Mouse (Mus musculus): ENCODE data around the gene Atp6v0a4.

Gene Atp6v0a4

GRCm38 (mm10) chr6:38073592-38073991 is 50.8 kb downstream of the Atp6v0a4 start:
- no peak for DNase-seq (ENCODE audit: low spot score in 2 of 2)

GRCm38 (mm10) chr6:38072137-38072796 is 52.1 kb downstream of the Atp6v0a4 start:
- no peak for DNase-seq (ENCODE audit: low spot score in 2 of 2)

- DNase-seq (ENCODE audit: low spot score in 2 of 2) = no peak
Observed at GRCm38 (mm10) chr6:38071256-38071655, 53.1 kb downstream of the Atp6v0a4 start.

- DNase-seq (ENCODE audit: low spot score in 2 of 2) = peak in 1 of 2 experiments; percentile 21
Observed at GRCm38 (mm10) chr6:38066215-38066614, 58.2 kb downstream of the Atp6v0a4 start.

- DNase-seq (ENCODE audit: low spot score in 2 of 2) = no peak
Observed at GRCm38 (mm10) chr6:38065501-38066122, 58.8 kb downstream of the Atp6v0a4 start.

- no peak for DNase-seq (ENCODE audit: low spot score in 2 of 2)
Observed at GRCm38 (mm10) chr6:38065122-38065500, 59.3 kb downstream of the Atp6v0a4 start.

DNA sequence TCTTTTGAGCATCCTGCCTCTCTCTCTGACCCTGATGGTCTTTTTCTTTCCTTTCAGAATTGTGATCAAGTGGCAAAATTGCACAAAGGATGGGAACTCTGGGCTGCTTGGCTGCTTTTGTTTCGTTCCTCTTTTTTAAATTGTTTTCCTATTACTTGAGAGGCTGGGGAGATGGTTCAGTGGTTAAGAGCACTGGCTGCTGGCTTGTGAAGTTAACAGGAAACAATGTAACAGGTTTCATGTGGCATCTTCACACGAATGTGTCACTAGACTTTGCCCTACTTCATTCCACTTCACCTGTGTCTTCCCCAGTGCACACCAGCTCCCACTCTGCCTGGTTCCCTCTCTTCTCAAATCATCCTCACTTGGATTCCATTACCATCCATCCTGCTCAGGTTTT is 59.8 kb downstream of the Atp6v0a4 start:
- no peak for DNase-seq (ENCODE audit: low spot score in 2 of 2)

DNA sequence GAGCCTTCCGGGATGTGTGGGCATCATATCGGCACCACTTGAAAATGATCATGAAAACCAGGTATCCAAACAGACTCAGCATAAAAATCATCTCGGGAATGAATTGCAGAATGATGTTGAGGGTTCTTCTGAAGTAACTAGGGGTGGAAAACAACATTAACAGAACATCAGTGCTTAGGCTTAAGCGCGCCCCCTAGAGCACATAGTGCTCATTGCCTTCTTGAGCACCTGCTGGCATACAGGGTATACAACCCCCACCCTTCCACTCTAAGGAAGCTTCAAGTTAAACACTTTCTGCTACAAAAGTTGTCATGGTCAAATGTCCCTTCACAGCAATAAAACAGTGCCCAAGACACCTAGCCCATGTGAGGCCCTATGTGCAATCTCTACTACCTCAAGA is 65.6 kb downstream of the Atp6v0a4 start:
- DNase-seq (ENCODE audit: low spot score in 2 of 2) = no peak

DNA sequence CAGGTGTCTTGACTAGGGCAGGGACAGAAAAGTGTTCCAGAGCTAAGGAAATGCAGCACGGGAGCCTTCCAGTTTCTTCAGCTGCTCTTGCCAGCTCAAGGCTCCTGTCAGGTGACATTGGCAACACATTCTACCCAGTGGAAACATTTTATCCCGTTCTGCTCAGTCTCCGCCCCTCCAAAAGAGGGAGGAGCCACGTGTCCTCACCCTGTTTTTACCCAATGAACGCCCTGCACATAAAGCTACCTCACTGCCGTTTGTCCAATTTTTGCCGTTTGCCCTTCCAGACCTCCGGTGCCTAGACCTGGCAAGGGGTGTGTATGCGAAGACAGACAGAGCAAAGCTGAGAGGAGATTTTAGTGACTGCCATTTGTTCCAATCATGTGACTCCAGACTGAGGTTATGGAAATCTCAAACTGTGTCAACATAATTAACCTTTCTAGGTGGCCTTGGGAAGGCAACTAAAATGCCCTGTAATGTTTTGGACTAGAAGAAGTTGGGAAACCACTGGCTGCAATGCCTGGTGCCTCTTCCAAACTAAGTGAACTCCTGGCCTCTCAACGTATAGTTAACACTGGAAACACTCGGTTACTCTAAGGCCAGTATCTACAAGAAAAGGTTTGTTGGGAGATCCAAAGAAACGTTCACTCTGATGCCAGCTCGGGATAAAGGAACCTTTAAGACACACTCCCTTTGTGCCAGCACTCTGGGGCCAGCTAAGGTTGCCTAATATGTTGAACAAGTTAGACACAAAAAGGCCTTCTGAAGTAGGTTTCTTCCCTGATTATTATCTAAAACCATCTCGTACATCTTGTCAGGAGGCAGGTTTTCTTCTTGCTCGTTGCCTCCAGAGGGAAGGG is 68.7 kb downstream of the Atp6v0a4 start:
- no peak for DNase-seq (ENCODE audit: low spot score in 2 of 2)

DNA sequence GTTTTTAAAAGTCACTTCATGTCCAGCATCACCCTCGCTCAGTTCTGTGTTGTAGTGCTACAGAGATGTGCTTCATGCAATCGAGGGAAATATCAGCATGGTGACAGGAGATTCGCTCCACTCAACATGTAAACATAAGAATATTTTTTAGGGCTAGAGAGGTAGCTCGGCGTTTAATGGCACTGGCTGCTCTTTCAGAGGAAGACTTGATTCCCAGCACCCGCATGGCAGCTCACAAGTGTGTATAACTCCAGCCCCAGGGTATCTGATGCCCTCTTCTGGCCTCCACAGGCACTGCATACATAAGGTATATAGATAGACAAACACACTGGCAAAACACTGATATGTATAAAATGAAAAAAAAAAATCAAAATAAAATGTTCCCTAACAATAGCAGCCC is 74.8 kb downstream of the Atp6v0a4 start:
- DNase-seq (ENCODE audit: low spot score in 2 of 2) = no peak

GRCm38 (mm10) chr6:38048800-38049561 is 75.4 kb downstream of the Atp6v0a4 start:
- DNase-seq (ENCODE audit: low spot score in 2 of 2) = no peak

DNA sequence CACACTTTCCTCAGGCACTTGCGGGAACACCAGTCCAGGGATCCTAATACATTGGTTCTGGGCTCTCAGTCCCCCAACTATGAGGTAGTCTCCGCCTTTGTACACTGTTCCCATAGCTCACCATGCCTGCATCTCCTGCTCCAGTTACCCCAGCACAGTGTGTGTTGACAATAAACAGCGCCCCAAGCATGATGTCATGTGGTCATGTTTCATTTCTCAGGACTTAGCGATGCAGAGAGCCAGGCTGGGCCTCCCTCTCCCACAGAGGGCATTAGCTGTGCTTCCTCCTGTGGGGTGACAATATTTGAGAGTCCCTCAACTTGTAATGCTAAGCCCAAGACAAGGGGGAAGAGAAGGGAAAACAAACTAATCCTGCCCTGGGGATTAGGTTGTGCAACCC is 76.4 kb downstream of the Atp6v0a4 start:
- DNase-seq (ENCODE audit: low spot score in 2 of 2) = no peak

- no peak for DNase-seq (ENCODE audit: low spot score in 2 of 2)
Observed at GRCm38 (mm10) chr6:38046838-38047237, 77.5 kb downstream of the Atp6v0a4 start, which contains the start of gene Svopl. TSS of gene Svopl (minus strand) at chr6:38046996.

GRCm38 (mm10) chr6:38032801-38033566 is 91.4 kb downstream of the Atp6v0a4 start:
- no peak for DNase-seq (ENCODE audit: low spot score in 2 of 2)

DNA sequence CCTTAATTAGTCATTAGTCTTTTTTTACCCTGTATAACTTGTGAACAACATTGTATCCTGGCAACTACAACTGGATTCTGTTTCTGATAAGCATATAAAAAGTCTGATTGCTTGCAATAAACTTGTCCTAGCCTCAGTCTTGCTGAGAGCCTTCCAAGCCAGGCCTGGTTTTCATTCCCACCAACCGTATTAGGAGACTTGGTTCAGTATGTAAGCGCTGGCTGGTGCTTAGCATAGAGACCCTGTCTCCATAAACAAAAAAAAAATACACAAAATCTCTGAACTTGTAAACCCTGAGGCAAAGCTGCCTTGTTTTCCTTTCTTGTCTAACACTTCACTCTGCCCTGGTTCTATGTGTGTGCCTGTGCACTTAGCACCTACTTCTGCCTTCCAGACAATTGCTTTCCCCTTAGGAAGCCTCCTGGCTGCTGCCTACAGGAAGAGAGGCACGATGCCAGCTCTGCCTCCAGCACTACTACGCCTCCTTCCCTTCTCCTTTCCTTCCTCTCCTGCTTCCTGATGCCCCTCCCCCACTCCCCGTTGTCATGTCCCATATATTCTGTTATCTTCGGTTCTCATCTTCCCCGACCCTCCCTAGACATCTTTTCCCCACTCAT is 92.4 kb downstream of the Atp6v0a4 start:
- DNase-seq (ENCODE audit: low spot score in 2 of 2) = no peak

DNA sequence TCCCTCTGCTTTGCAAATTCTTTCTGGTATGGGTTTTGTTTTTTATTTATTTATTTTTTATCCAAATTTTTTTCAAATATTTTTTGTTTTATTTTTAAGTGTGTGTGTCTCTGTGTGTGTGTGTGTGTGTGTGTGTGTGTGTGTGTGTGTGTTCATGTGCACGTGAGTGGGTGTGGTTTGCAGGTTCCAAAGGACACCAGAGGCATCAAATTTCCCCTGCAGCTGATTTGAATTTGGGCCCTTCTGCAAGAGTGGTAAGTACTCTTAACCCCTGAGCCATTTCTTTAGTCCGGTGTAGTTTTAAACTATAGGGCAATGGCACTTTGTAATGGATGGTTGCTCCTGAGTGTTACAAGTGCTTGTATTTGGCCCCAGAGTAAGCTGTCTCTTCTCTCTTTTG is 96.2 kb downstream of the Atp6v0a4 start:
- no peak for DNase-seq (ENCODE audit: low spot score in 2 of 2)

DNA sequence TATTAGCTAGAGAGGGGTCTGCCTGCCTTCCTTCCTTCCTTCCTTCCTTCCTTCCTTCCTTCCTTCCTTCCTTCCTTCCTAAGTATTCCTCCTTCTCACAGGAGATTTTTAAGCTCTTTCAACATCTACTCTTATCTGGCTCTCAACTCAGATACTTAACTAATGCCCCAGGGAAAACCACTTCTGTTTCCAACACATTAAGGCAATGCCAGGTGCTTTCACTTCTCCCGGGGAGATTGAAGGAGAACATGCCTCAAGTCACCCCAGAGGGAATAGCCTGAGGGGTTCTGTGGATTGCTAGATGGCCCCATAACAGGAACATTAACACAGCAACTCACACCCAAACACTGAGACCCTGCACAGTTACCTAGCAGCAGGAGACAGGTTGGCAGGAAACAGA is 96.6 kb downstream of the Atp6v0a4 start:
- DNase-seq (ENCODE audit: low spot score in 2 of 2) = no peak

DNA sequence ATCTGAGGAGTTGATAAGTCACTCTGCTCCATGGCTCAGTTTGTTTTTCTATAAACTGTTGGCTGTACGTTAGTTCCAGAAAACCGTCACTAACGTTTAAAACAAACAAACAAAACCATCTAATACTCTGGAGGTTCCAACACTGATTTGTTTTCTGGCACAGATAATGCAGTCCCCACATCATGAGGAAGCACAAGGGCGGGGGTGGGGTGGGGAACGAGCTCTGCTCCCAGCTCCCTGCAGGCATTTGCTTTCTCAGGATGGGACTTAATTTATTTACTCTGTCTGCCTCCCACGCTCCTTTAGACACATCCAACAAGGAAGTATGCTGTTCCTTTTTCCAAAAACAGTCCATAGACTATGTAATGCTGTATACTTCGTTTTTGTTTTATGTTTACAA is 101.1 kb downstream of the Atp6v0a4 start:
- no peak for DNase-seq (ENCODE audit: low spot score in 2 of 2)

DNA sequence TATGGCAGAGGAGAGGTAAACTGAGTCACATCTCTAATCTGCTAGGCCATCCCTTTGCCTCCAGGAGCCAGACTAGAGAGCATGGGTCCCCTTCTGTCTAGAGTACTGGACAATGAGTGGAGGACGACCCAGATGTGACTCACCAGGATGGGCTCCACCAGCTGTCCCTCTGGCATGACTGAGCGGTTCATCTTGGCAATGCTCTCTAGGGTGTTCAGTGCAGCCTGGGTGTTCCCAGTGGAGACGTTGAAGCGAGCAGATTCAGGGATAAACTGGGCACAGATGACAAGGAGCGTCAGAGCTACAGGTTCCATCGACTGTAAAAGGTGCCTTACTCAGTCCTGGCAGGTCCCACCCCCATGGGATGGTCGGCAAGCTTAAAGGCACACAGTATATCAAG is 103.0 kb downstream of the Atp6v0a4 start:
- DNase-seq (ENCODE audit: low spot score in 2 of 2) = no peak

- DNase-seq (ENCODE audit: low spot score in 2 of 2) = no peak
Observed at GRCm38 (mm10) chr6:38012829-38013228, 111.6 kb downstream of the Atp6v0a4 start.

DNA sequence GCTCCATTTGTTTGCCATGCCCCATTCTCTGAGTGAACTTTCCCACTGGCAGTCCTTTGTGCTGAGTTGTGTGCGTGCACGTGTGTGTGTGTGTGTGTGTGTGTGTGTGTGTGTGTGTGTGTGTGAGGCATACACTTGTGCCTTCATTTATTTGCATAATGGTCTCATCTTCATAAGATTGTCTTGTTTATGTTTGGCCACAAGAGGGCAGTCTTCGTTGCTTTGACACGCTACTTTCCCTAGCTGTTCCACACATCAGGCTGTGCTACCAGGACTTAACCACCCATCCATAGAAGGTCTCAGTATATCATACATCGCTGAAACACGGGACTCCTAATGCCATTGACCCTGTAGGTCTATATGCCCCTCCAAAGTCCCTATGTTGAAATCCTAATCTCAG is 116.9 kb downstream of the Atp6v0a4 start:
- no peak for DNase-seq (ENCODE audit: low spot score in 2 of 2)
